Mouse (Mus musculus): Measurements from ENCODE around the gene Mrpl33. TPM values are rescaled to one million over a fixed set of nuclear protein-coding genes. Genes with fewer than 3 reads are reported as not detected.

The Mrpl33 gene
- polyA plus RNA-seq, 1 experiment from 2014 or later = 279 TPM

GRCm38 (mm10) chr5:31680183-31680582 is 83.4 kb downstream of the Mrpl33 start:
- H3K4me2 ChIP-seq = no peak overlapping the region
- no peak overlapping the region for H3K4me3 ChIP-seq
- no peaks in the 10 kb centered on the region for H3K27me3 ChIP-seq
- no peak overlapping the region for H3K27ac ChIP-seq
- H3K9me3 ChIP-seq = no peaks in the 10 kb centered on the region
- no peaks in the 10 kb centered on the region for H3K4me1 ChIP-seq
- WGBS = 77% methylated on average over 4 of the region's 4 CpGs
- H3K36me3 ChIP-seq = no peaks in the 10 kb centered on the region
- H3K9ac ChIP-seq = no peak overlapping the region
- ATAC-seq (ENCODE audit: insufficient number of reproducible peaks, insufficient read depth, low FRiP score, low TSS enrichment, low read depth) = no peak

GRCm38 (mm10) chr5:31682305-31682704 is 85.6 kb downstream of the Mrpl33 start:
- Histone ChIP-seq H3K9ac (no peak overlapping the region), H3K27ac (no peak overlapping the region), H3K27me3 (no peaks in the 10 kb centered on the region), H3K36me3 (no peaks in the 10 kb centered on the region), H3K4me3 (no peak overlapping the region), H3K4me2 (no peak overlapping the region), H3K4me1 (no peaks in the 10 kb centered on the region), H3K9me3 (no peaks in the 10 kb centered on the region)
- 92% methylated on average over 1 of the region's 1 CpGs for WGBS
- no peak for ATAC-seq (ENCODE audit: insufficient number of reproducible peaks, insufficient read depth, low FRiP score, low TSS enrichment, low read depth)

- 50% methylated on average over 2 of the region's 2 CpGs for WGBS
- no peaks in the 10 kb centered on the region for H3K4me1 ChIP-seq
- no peaks in the 10 kb centered on the region for H3K36me3 ChIP-seq
- H3K9me3 ChIP-seq = no peaks in the 10 kb centered on the region
- no peak overlapping the region for H3K4me2 ChIP-seq
- no peak overlapping the region for H3K4me3 ChIP-seq
- H3K27ac ChIP-seq = no peak overlapping the region
- H3K9ac ChIP-seq = no peak overlapping the region
- no peaks in the 10 kb centered on the region for H3K27me3 ChIP-seq
- ATAC-seq (ENCODE audit: insufficient number of reproducible peaks, insufficient read depth, low FRiP score, low TSS enrichment, low read depth) = no peak
These were observed 89.3 kb downstream of the Mrpl33 start for GRCm38 (mm10) chr5:31686040-31686439.

DNA sequence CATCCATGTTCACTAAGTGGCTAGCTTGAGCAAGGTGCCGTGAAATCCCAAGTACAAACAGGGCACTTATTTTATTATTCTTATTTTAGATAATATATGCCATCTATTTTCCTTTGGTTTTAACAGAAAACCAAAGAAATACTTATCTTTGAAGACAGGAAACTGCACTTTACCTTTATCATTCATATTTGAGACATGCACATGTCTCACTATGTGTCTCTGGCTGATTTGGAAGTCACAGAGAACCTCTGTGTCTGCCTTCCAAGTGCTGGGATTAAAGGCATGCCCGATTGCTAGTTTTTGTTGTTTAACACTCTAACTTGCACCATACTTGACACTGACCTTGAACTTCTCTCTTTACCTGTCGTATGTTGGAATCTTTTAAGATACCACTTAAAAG is 91.2 kb downstream of the Mrpl33 start:
- H3K9me3 ChIP-seq = no peaks in the 10 kb centered on the region

GRCm38 (mm10) chr5:31693191-31693590 is 96.5 kb downstream of the Mrpl33 start:
- Histone ChIP-seq H3K36me3 (no peaks in the 10 kb centered on the region), H3K9me3 (no peaks in the 10 kb centered on the region), H3K4me1 (peaks cover 13% of the 10 kb centered on the region), H3K4me2 (no peak overlapping the region), H3K4me3 (no peak overlapping the region), H3K27me3 (no peaks in the 10 kb centered on the region), H3K9ac (no peak overlapping the region), H3K27ac (no peak overlapping the region)
- no peak for ATAC-seq (ENCODE audit: insufficient number of reproducible peaks, insufficient read depth, low FRiP score, low TSS enrichment, low read depth)

More for the DNA sequence above, 91.2 kb downstream of the Mrpl33 start:
- Histone ChIP-seq H3K4me1 (peaks cover 5% of the 10 kb centered on the region; the same call in 1 of the 2 replicates), H3K9ac (no peak overlapping the region), H3K27me3 (no peaks in the 10 kb centered on the region), H3K27ac (no peak overlapping the region), H3K4me2 (no peak overlapping the region), H3K4me3 (no peak overlapping the region), H3K36me3 (no peaks in the 10 kb centered on the region)
- no peak for ATAC-seq (ENCODE audit: insufficient number of reproducible peaks, insufficient read depth, low FRiP score, low TSS enrichment, low read depth)
- 90% methylated on average over 3 of the region's 3 CpGs for WGBS

GRCm38 (mm10) chr5:31696971-31697643 is 100.4 kb downstream of the Mrpl33 start, which contains the start of gene Rbks:
Gene Rbks, minus strand, starts transcription at chr5:31697627.
- Histone ChIP-seq H3K4me1 (peaks cover 11% of the 10 kb centered on the region), H3K27me3 (no peaks in the 10 kb centered on the region), H3K9ac (peak within 1 kb of the TSS; percentile 87), H3K4me3 (peak within 1 kb of the TSS; percentile 77), H3K9me3 (no peaks in the 10 kb centered on the region), H3K36me3 (no peaks in the 10 kb centered on the region), H3K4me2 (peak within 1 kb of the TSS; percentile 81), H3K27ac (peak within 1 kb of the TSS; percentile 89)
- WGBS = 7% methylated on average over 18 of the region's 18 CpGs
- no peak; the same call in 1 of the 2 replicates for ATAC-seq (ENCODE audit: insufficient number of reproducible peaks, insufficient read depth, low FRiP score, low TSS enrichment, low read depth)

GRCm38 (mm10) chr5:31697644-31698296 is 101.0 kb downstream of the Mrpl33 start, which contains the start of gene Babam2:
Gene Babam2, plus strand, starts transcription at chr5:31697684.
- H3K9ac ChIP-seq = peak within 1 kb of the TSS; percentile 87
- peak within 1 kb of the TSS; percentile 77 for H3K4me3 ChIP-seq
- H3K36me3 ChIP-seq = peaks cover 3% of the 10 kb centered on the region; the same call in 1 of the 2 replicates
- peak within 1 kb of the TSS; percentile 81 for H3K4me2 ChIP-seq
- H3K27me3 ChIP-seq = no peaks in the 10 kb centered on the region
- H3K27ac ChIP-seq = peak within 1 kb of the TSS; percentile 89
- ATAC-seq (ENCODE audit: insufficient number of reproducible peaks, insufficient read depth, low FRiP score, low TSS enrichment, low read depth) = peak; percentile 88
- peaks cover 8% of the 10 kb centered on the region for H3K4me1 ChIP-seq
- under 1% methylated on average over 71 of the region's 71 CpGs for WGBS
- H3K9me3 ChIP-seq = no peaks in the 10 kb centered on the region

DNA sequence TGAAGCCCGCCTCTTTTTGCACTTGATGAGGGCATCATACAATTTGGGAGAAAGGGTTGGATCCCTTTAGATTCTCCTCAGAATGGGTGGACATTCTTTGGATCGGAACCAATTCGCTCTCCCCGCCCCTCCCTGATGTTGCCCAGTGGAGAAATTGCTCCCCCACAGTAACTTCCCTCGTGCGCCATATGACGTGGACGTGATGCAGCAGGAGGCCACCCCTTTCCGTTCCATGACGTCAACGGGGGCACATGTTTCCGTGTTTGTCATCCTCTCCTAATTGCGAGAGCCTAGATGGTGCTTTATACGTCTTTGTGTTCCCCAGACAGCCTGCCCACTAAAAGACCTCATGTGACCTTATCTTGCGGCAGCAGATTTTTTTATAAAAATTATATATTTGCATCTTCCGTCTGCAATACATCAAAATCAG is 101.6 kb downstream of the Mrpl33 start:
- peaks cover 8% of the 10 kb centered on the region for H3K4me1 ChIP-seq
- WGBS = 2% methylated on average over 16 of the region's 16 CpGs
- H3K4me2 ChIP-seq = peak overlapping the region; percentile 81
- no peaks in the 10 kb centered on the region for H3K27me3 ChIP-seq
- H3K36me3 ChIP-seq = peaks cover 4% of the 10 kb centered on the region; the same call in 1 of the 2 replicates
- H3K4me3 ChIP-seq = peak overlapping the region; percentile 77
- H3K9me3 ChIP-seq = no peaks in the 10 kb centered on the region
- H3K9ac ChIP-seq = peak overlapping the region; percentile 87
- peak; percentile 64; the same call in 1 of the 2 replicates for ATAC-seq (ENCODE audit: insufficient number of reproducible peaks, insufficient read depth, low FRiP score, low TSS enrichment, low read depth)
- H3K27ac ChIP-seq = peak overlapping the region; percentile 89

- ATAC-seq (ENCODE audit: insufficient number of reproducible peaks, insufficient read depth, low FRiP score, low TSS enrichment, low read depth) = no peak
- Histone ChIP-seq H3K36me3 (peaks cover 4% of the 10 kb centered on the region; the same call in 1 of the 2 replicates), H3K9ac (no peak overlapping the region), H3K27me3 (no peaks in the 10 kb centered on the region), H3K4me3 (no peak overlapping the region), H3K27ac (no peak overlapping the region), H3K4me1 (peaks cover 5% of the 10 kb centered on the region), H3K4me2 (no peak overlapping the region), H3K9me3 (no peaks in the 10 kb centered on the region)
- 54% methylated on average over 4 of the region's 4 CpGs for WGBS
These were observed 102.2 kb downstream of the Mrpl33 start for GRCm38 (mm10) chr5:31698931-31699330.

- Histone ChIP-seq H3K36me3 (peaks cover 4% of the 10 kb centered on the region; the same call in 1 of the 2 replicates), H3K9me3 (no peaks in the 10 kb centered on the region), H3K4me1 (peaks cover 5% of the 10 kb centered on the region), H3K4me3 (no peak overlapping the region), H3K27me3 (no peaks in the 10 kb centered on the region), H3K9ac (no peak overlapping the region), H3K27ac (no peak overlapping the region), H3K4me2 (no peak overlapping the region)
- ATAC-seq (ENCODE audit: insufficient number of reproducible peaks, insufficient read depth, low FRiP score, low TSS enrichment, low read depth) = no peak
These were observed 102.7 kb downstream of the Mrpl33 start for GRCm38 (mm10) chr5:31699397-31699796.

DNA sequence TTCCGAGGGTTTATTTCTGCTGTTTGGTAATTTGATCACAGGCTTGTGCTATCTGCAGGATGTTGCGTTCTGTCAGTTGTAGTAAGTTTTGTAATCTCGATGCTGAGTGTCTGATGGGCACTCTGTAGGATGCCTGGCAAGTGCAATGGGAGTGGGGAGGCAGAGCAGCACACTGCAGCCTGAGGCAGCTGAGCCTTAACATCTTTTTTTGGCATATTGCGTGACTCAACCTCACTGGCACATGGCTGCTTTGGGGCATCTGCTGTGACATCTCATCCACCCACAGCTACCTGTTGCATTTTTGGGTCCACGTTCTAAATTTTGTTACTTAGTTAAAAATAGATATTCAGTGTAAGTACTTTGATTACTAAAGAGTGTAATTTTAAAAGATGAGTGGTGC is 108.2 kb downstream of the Mrpl33 start:
- ATAC-seq (ENCODE audit: insufficient number of reproducible peaks, insufficient read depth, low FRiP score, low TSS enrichment, low read depth) = no peak

DNA sequence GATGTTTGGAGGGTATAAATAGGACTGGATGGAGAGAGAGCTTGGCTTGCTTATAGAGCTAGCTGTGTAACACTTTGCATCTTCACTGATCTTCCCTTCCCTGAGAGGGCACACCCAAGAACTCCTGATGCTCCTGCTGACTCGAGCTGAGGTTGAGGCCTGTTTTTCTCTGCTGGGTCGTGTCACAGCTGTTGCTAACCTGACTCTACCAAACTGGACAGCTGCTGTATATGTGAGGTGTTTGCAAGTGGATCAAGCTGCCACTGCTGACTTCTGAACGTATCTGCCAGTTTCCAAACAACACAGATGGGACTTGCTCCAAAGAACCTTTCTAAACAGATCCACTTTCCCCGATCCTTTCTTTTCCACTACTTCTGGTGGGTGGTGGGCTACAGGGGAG is 110.1 kb downstream of the Mrpl33 start:
- Histone ChIP-seq H3K27ac (no peak overlapping the region), H3K4me3 (no peak overlapping the region), H3K36me3 (peaks cover 13% of the 10 kb centered on the region; the same call in 1 of the 2 replicates), H3K9ac (no peak overlapping the region), H3K4me2 (no peak overlapping the region), H3K27me3 (no peaks in the 10 kb centered on the region), H3K9me3 (no peaks in the 10 kb centered on the region), H3K4me1 (no peaks in the 10 kb centered on the region)
- 83% methylated on average over 4 of the region's 4 CpGs for WGBS
- no peak for ATAC-seq (ENCODE audit: insufficient number of reproducible peaks, insufficient read depth, low FRiP score, low TSS enrichment, low read depth)

More for the DNA sequence above, 108.2 kb downstream of the Mrpl33 start:
- no peak overlapping the region for H3K27ac ChIP-seq
- no peaks in the 10 kb centered on the region for H3K4me1 ChIP-seq
- H3K4me3 ChIP-seq = no peak overlapping the region
- no peaks in the 10 kb centered on the region for H3K9me3 ChIP-seq
- no peak overlapping the region for H3K4me2 ChIP-seq
- H3K27me3 ChIP-seq = no peaks in the 10 kb centered on the region
- H3K36me3 ChIP-seq = peaks cover 11% of the 10 kb centered on the region; the same call in 1 of the 2 replicates
- no peak overlapping the region for H3K9ac ChIP-seq
- 84% methylated on average over 5 of the region's 5 CpGs for WGBS
